Mouse (Mus musculus): ENCODE data around the gene Rfk. TPM values are rescaled to one million over a fixed set of nuclear protein-coding genes. Genes with fewer than 3 reads are reported as not detected.

Rfk gene
- 43.9 TPM for total RNA-seq (2023)

GRCm38 (mm10) chr19:17393841-17394591, at the start of gene Rfk:
Rfk (plus strand) TSS chr19:17394043.

DNA sequence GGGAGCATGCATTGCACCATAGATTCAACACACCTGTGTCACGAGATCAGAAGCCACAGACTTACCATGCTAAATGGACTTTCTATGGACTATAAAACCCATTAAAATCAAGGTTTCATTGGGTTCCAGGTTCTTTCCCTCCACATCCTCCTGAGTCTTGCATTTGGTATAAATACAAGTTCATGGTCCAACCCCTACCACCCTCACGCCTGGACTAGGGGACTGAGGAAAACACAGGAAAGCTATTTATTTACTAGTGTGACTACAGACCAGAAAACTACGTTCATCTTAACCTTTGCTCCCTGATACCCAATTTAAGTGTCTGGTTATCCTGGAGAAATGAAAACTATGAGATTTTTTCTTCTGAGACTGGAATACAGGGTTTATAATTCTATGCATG, 21.1 kb upstream of the Rfk start, which contains the start of gene Gcnt1:
Gene Gcnt1, minus strand, starts transcription at position 144 of the 400 bp plus-strand sequence.

Other genes with a start within 250 kb of the Rfk start
- gene Gcnt1, start 21.2 kb upstream of the Rfk start, total RNA-seq (2023): 3.3 TPM